Mouse (Mus musculus) heart, embryonic 11.5 days (tissue): Measurements from ENCODE around the gene Sept11. TPM values are rescaled to one million over a fixed set of nuclear protein-coding genes. Genes with fewer than 3 reads are reported as not detected.
A peak's percentile ranks its signal among the peaks of the same experiment; 100 is the strongest.

Experiments
- ATAC-seq: fragments of 200-750 bp; cut with Nextera tagmentation; replicated peaks from 2 replicates; pipeline ENCODE4 v1.8.0; 2017; ENCODE audit warnings: moderate library complexity; ENCODE audit not compliant: insufficient number of reproducible peaks, low FRiP score, low TSS enrichment
- H3K27ac ChIP-seq: fragments of 300-500 bp; sonication (generic); 2 replicates; pipeline ENCODE4 v1.5.1; 2014; ENCODE audit warnings: mild to moderate bottlenecking, low read depth, low read length
- H3K27me3 ChIP-seq: fragments of 300-500 bp; sonication (generic); 2 replicates; pipeline ENCODE4 v1.6.1; 2014; ENCODE audit warnings: mild to moderate bottlenecking, low read length, mixed read lengths; ENCODE audit not compliant: control insufficient read depth, insufficient read depth
- H3K36me3 ChIP-seq: fragments of 300-500 bp; sonication (generic); 2 replicates; pipeline ENCODE4 v1.6.1; 2014; ENCODE audit warnings: mild to moderate bottlenecking, low read length, moderate library complexity, mixed read lengths; ENCODE audit not compliant: control insufficient read depth, insufficient read depth
- H3K4me1 ChIP-seq: fragments of 300-500 bp; sonication (generic); 2 replicates; pipeline ENCODE4 v1.6.1; 2014; ENCODE audit warnings: low read length; ENCODE audit not compliant: control insufficient read depth, insufficient read depth
- H3K4me2 ChIP-seq: fragments of 300-500 bp; sonication (generic); 2 replicates; pipeline ENCODE4 v1.6.1; 2014; ENCODE audit warnings: mild to moderate bottlenecking, moderate library complexity
- H3K4me3 ChIP-seq: fragments of 300-500 bp; sonication (generic); 2 replicates; pipeline ENCODE4 v1.5.1; 2014; ENCODE audit warnings: low read depth, low read length
- H3K9ac ChIP-seq: fragments of 300-500 bp; sonication (generic); 2 replicates; pipeline ENCODE4 v1.6.1; 2014; ENCODE audit warnings: mild to moderate bottlenecking, low read depth, low read length, moderate library complexity
- H3K9me3 ChIP-seq: fragments of 300-500 bp; sonication (generic); replicated peaks from 2 replicates; pipeline ENCODE4 v1.6.1; 2016; ENCODE audit warnings: low read length; ENCODE audit not compliant: control insufficient read depth
- WGBS: fragments of 180-500 bp; shearing (Covaris S2); extraction: QIAGEN DNeasy Blood & Tissue Kit; methylation state at CpG from one replicate; pipeline ENCODE4 v1.1.7; 2014; ENCODE audit not compliant: insufficient replicate concordance; 5-methylcytosine and 5-hydroxymethylcytosine counted together
- polyA plus RNA-seq: library from polyadenylated mRNA; unstranded; fragments of >200 nt; fragmentation: Nextera tagmentation; extraction: Ambion mirVana; gene quantifications from 2 replicates; pipeline ENCODE4 v1.2.1, GENCODE M21; 2014

Gene Sept11
- polyA plus RNA-seq, 1 experiment from 2014 or later, result 96.6 TPM

GRCm38 (mm10) chr5:93139350-93139749 is 46.1 kb downstream of the Sept11 start:
- ATAC-seq, result no peak
- H3K4me1 ChIP-seq, result peaks cover 31% of the 10 kb centered on the region
- peaks cover 10% of the 10 kb centered on the region for H3K36me3 ChIP-seq
- no peak overlapping the region for H3K27ac ChIP-seq
- H3K4me3 ChIP-seq, result no peak overlapping the region
- no peaks in the 10 kb centered on the region for H3K9me3 ChIP-seq
- 93% methylated on average over 9 of the region's 9 CpGs for WGBS
- H3K27me3 ChIP-seq, result no peaks in the 10 kb centered on the region
- no peak overlapping the region for H3K9ac ChIP-seq
- no peak overlapping the region for H3K4me2 ChIP-seq

DNA sequence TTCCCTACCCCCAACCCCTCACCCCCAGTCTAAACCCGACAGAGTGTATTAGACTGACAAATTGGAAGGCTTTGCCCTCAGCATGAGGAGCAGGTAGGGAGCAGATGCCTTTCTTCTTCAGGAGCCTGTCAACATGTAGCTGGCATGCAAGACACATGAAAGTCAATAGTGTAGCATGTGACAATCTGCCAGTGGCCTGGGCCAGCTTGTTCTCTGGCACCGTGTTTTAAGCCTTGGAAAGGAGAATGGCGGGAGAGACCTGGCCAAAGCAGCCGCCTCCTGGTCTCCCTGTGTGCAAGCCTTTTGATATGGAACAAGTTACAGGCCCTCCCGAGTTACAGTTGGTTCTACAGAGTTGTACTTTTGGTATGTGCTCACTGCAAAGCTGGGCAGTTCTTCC is 47.5 kb downstream of the Sept11 start:
- Histone ChIP-seq H3K9me3 (no peaks in the 10 kb centered on the region), H3K27ac (no peak overlapping the region), H3K4me2 (no peak overlapping the region), H3K4me1 (peaks cover 31% of the 10 kb centered on the region), H3K9ac (no peak overlapping the region), H3K27me3 (no peaks in the 10 kb centered on the region), H3K4me3 (no peak overlapping the region), H3K36me3 (peaks cover 10% of the 10 kb centered on the region)
- no peak for ATAC-seq
- WGBS, result 82% methylated on average over 5 of the region's 5 CpGs

GRCm38 (mm10) chr5:93143360-93144091 is 50.3 kb downstream of the Sept11 start:
- no peak for ATAC-seq
- Histone ChIP-seq H3K9ac (no peak overlapping the region), H3K27me3 (no peaks in the 10 kb centered on the region), H3K4me1 (peaks cover 29% of the 10 kb centered on the region), H3K36me3 (peaks cover 8% of the 10 kb centered on the region), H3K4me3 (no peak overlapping the region), H3K4me2 (no peak overlapping the region; the same call in 1 of the 2 replicates), H3K27ac (no peak overlapping the region), H3K9me3 (no peaks in the 10 kb centered on the region)
- WGBS, result 38% methylated on average over 12 of the region's 12 CpGs

DNA sequence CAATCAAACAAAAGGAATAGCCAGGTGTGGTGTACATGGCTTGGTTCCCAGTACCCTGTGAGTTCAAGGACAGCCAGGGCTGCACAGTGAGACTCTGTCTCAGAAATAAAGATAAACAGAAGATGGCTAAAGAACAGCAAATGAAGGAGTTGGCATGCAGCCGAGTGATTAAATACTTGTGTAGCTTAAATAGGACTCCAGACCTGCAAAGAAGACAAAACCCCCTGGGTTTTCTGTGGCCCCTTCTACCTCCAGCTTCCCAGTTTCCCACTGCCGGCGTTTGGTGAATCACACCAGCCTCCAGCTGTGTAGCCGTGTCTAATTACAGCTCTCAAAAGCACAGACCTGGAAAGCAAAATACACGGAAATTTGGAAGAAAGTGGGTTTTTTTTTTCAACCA is 51.6 kb downstream of the Sept11 start:
- Histone ChIP-seq H3K4me3 (no peak overlapping the region), H3K27ac (no peak overlapping the region), H3K9ac (no peak overlapping the region), H3K9me3 (no peaks in the 10 kb centered on the region), H3K4me1 (peaks cover 37% of the 10 kb centered on the region), H3K27me3 (no peaks in the 10 kb centered on the region), H3K4me2 (no peak overlapping the region), H3K36me3 (peaks cover 6% of the 10 kb centered on the region)
- WGBS, result 54% methylated on average over 5 of the region's 5 CpGs
- no peak for ATAC-seq

DNA sequence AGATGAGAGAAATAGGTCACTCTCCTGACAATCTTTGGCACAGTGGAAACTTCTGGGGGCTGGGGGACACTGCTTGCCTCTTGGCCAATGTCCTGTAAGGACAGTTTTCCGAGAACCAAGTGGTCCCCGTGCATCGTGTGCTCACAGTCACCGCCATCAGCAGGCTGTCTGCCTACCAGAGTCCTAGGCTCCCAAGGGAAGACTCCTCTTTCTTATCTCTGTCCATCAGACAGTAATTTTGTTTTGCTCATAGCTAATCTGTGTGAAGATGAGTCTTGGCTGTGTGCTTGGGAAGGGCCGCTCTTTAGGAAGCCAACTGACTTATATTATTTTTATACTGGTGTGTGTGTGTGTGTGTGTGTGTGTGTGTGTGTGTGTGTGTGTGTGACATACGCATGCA is 52.3 kb downstream of the Sept11 start:
- 85% methylated on average over 6 of the region's 6 CpGs for WGBS
- no peak overlapping the region for H3K9ac ChIP-seq
- H3K9me3 ChIP-seq, result no peaks in the 10 kb centered on the region
- H3K4me1 ChIP-seq, result peaks cover 43% of the 10 kb centered on the region
- H3K4me2 ChIP-seq, result no peak overlapping the region
- no peaks in the 10 kb centered on the region; the same call in none of the 2 replicates for H3K36me3 ChIP-seq
- ATAC-seq, result no peak
- H3K4me3 ChIP-seq, result no peak overlapping the region
- H3K27ac ChIP-seq, result no peak overlapping the region
- H3K27me3 ChIP-seq, result no peaks in the 10 kb centered on the region

DNA sequence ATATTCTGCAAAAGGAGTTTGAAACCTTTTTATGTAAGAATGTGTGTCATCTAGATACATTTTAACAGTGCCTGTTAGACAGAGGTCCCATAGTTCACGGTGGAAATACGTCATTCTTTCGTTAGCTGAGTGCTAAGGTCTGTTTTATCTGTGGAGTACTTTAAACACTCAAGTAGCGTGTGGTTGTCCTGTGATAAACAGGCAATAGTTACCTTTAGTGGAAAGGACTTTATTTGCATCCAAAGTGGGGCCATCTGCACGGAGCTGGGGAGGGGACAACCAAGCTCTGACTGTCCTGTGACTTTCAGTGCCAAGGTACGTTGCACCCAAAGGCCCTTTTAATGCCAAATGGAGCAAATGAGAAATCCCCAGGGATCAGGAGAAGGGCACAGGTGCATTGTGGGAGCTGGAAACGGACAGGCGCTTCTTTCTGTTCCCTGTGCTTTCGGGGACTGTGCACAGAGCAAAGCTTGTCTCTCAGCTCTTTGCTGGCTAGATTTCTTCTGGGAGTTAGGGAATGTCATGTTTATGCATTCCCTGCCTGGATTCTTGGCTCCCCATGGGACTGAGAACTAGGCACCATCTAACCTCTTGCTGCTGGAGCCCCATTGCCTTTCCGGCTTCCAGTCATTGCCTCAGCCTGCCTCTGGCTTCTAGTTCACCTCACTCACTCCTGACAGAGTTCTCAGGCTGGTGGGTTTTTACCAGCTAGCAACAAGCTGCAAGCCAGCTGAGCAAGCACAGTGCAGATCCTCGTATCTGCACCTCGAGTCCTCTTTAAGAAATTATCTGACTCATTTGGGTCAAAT is 56.9 kb downstream of the Sept11 start:
- Histone ChIP-seq H3K4me1 (peaks cover 50% of the 10 kb centered on the region), H3K36me3 (peaks cover 4% of the 10 kb centered on the region; the same call in 1 of the 2 replicates), H3K9me3 (no peaks in the 10 kb centered on the region), H3K27ac (peak overlapping the region; percentile 46; the same call in 1 of the 2 replicates), H3K4me3 (no peak overlapping the region), H3K4me2 (peak overlapping the region; percentile 12; the same call in 1 of the 2 replicates), H3K27me3 (no peaks in the 10 kb centered on the region), H3K9ac (0 out of 2 replicates have a peak overlapping the region, but pooled peaks have one; percentile 3)
- ATAC-seq, result no peak
- 47% methylated on average over 12 of the region's 12 CpGs for WGBS

DNA sequence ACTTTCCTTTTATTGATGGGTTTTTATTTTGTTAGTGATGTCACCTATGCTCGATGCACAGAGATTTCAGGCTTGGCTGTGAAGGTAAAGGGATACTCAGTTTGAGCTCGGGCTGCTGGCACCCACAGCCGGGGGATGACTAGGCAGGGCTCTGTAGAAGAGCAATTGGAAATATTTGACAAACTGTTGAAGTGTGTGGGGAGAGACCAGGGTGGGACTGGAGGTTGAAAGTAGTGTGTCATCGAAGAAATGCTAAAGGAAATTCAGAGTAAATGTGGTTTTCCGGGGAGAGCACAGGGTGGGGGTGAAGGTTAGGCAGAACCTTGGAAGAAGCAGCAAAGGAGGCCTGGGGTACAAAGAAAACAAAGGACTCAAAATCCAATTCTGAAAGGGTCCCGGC is 58.7 kb downstream of the Sept11 start:
- Histone ChIP-seq H3K9ac (no peak overlapping the region), H3K9me3 (no peaks in the 10 kb centered on the region), H3K4me2 (no peak overlapping the region), H3K36me3 (peaks cover 10% of the 10 kb centered on the region), H3K4me3 (no peak overlapping the region), H3K4me1 (peaks cover 42% of the 10 kb centered on the region), H3K27ac (no peak overlapping the region; the same call in 1 of the 2 replicates), H3K27me3 (no peaks in the 10 kb centered on the region)
- WGBS, result 55% methylated on average over 6 of the region's 6 CpGs
- ATAC-seq, result no peak

GRCm38 (mm10) chr5:93152451-93152850 is 59.2 kb downstream of the Sept11 start:
- Histone ChIP-seq H3K4me2 (no peak overlapping the region), H3K4me3 (no peak overlapping the region), H3K27me3 (no peaks in the 10 kb centered on the region), H3K9me3 (no peaks in the 10 kb centered on the region), H3K36me3 (peaks cover 13% of the 10 kb centered on the region), H3K27ac (no peak overlapping the region), H3K4me1 (peaks cover 40% of the 10 kb centered on the region), H3K9ac (no peak overlapping the region)
- ATAC-seq, result no peak
- WGBS, result 72% methylated on average over 4 of the region's 4 CpGs
